Mouse (Mus musculus) CH12.LX (cell line): ENCODE results near the gene Sort1. TPM values are rescaled to one million over a fixed set of nuclear protein-coding genes. Genes with fewer than 3 reads are reported as not detected.

ENCODE experiments used
- DNase-seq: peaks from one replicate; pipeline ENCODE4 v3.0.0-alpha.2; 2013; ENCODE audit errors: extremely low read depth
- H3K27ac ChIP-seq: 2 replicates; pipeline ENCODE4 v1.5.1; 2012; ENCODE audit warnings: low read depth, mild to moderate bottlenecking, control low read depth, moderate library complexity; ENCODE audit not compliant: insufficient read depth
- H3K27me3 ChIP-seq: replicated peaks from 2 replicates; pipeline ENCODE3; 2012; ENCODE audit warnings: inconsistent platforms
- H3K36me3 ChIP-seq, 2 experiments: replicated peaks in 1 of 2; 2 replicates each; pipeline versions ENCODE3 to v1.6.1; 2012; ENCODE audit warnings: inconsistent platforms in 1 of 2, low read length in 1 of 2, mild to moderate bottlenecking in 1 of 2, mixed read lengths in 1 of 2, moderate library complexity in 1 of 2; ENCODE audit not compliant: control insufficient read depth in 1 of 2, insufficient read depth in 1 of 2
- H3K4me1 ChIP-seq, 2 experiments: 2 replicates each; pipeline ENCODE4 v1.6.1; 2012; ENCODE audit warnings: inconsistent platforms in 1 of 2, moderate library complexity in 1 of 2; ENCODE audit not compliant: insufficient read depth in 2 of 2, control insufficient read depth in 1 of 2
- H3K4me2 ChIP-seq: 2 replicates; pipeline ENCODE4 v1.6.1; 2012; ENCODE audit warnings: low read depth, mild to moderate bottlenecking, control low read depth; ENCODE audit not compliant: poor library complexity, insufficient read depth, severe bottlenecking
- H3K4me3 ChIP-seq, 3 experiments: fragments of 150-350 bp in 1 of 3; sonication (generic) in 1 of 3; replicated peaks in 1 of 3; 2 replicates each; pipeline versions ENCODE3 to v1.5.1; 2011 to 2012; ENCODE audit warnings: low read depth in 2 of 3, low read length in 2 of 3, mild to moderate bottlenecking in 2 of 3, moderate library complexity in 2 of 3, control low read depth in 1 of 3, improper control_type of control experiment in 1 of 3, inconsistent platforms in 1 of 3, mixed read lengths in 1 of 3; ENCODE audit not compliant: poor library complexity in 1 of 3
- H3K79me2 ChIP-seq: replicated peaks from 2 replicates; pipeline ENCODE4 v1.6.1; 2012; ENCODE audit warnings: mild to moderate bottlenecking, moderate library complexity; ENCODE audit not compliant: control insufficient read depth, poor library complexity, insufficient read depth, severe bottlenecking; ENCODE audit errors: extremely low read depth
- H3K9ac ChIP-seq: 2 replicates; pipeline ENCODE4 v1.6.1; 2012; ENCODE audit warnings: low read depth, mild to moderate bottlenecking, control low read depth, moderate library complexity; ENCODE audit not compliant: insufficient read depth
- H3K9me3 ChIP-seq: replicated peaks from 2 replicates; pipeline ENCODE3; 2012; ENCODE audit warnings: low read length, inconsistent platforms, mixed read lengths
- BHLHE40 ChIP-seq: IDR thresholded peaks from 2 replicates; pipeline ENCODE4 v1.6.1; 2011; ENCODE audit warnings: mild to moderate bottlenecking, low read depth, low read length, improper control_type of control experiment
- CHD2 ChIP-seq: IDR thresholded peaks from 2 replicates; pipeline ENCODE4 v1.6.1; 2011; ENCODE audit warnings: low read length, improper control_type of control experiment
- E2F4 ChIP-seq: IDR thresholded peaks from 2 replicates; pipeline ENCODE4 v1.6.1; 2011; ENCODE audit warnings: low read depth, low read length, improper control_type of control experiment; ENCODE audit not compliant: insufficient replicate concordance
- ETS1 ChIP-seq: conservative IDR thresholded peaks from 2 replicates; pipeline ENCODE4 v1.6.1; 2012; ENCODE audit warnings: low read depth, mild to moderate bottlenecking, inconsistent platforms, low read length, improper control_type of control experiment, moderate library complexity
- GABPA ChIP-seq: IDR thresholded peaks from 2 replicates; pipeline ENCODE4 v1.6.1; 2012; ENCODE audit warnings: low read depth, low read length, improper control_type of control experiment, inconsistent platforms; ENCODE audit not compliant: insufficient replicate concordance
- HCFC1 ChIP-seq: IDR thresholded peaks from 2 replicates; pipeline ENCODE4 v1.6.1; 2012; ENCODE audit warnings: low read depth, mild to moderate bottlenecking, inconsistent platforms, low read length, improper control_type of control experiment
- JUND ChIP-seq: conservative IDR thresholded peaks from 2 replicates; pipeline ENCODE4 v1.6.1; 2011; ENCODE audit warnings: low read depth, low read length, improper control_type of control experiment
- KAT2A ChIP-seq: IDR thresholded peaks from 2 replicates; pipeline ENCODE4 v1.6.1; 2012; ENCODE audit warnings: low read length, improper control_type of control experiment, inconsistent platforms; ENCODE audit not compliant: insufficient replicate concordance
- MAFK ChIP-seq: IDR thresholded peaks from 2 replicates; pipeline ENCODE4 v1.6.1; 2011; ENCODE audit warnings: low read length, improper control_type of control experiment; ENCODE audit not compliant: insufficient replicate concordance
- NELFE ChIP-seq: IDR thresholded peaks from 2 replicates; pipeline ENCODE4 v1.6.1; 2011; ENCODE audit warnings: low read depth, low read length, improper control_type of control experiment
- NRF1 ChIP-seq: IDR thresholded peaks from 2 replicates; pipeline ENCODE4 v1.6.1; 2014; ENCODE audit warnings: low read depth, mild to moderate bottlenecking, inconsistent platforms, low read length, improper control_type of control experiment, moderate library complexity
- PAX5 ChIP-seq: IDR thresholded peaks from 2 replicates; pipeline ENCODE4 v1.6.1; 2012; ENCODE audit warnings: low read length, inconsistent platforms, mixed read lengths
- POLR2A ChIP-seq: IDR thresholded peaks from 2 replicates; pipeline ENCODE4 v1.6.1; 2011; ENCODE audit warnings: low read depth, mild to moderate bottlenecking, improper control_type of control experiment, low read length
- POLR2AphosphoS2 ChIP-seq: IDR thresholded peaks from 2 replicates; pipeline ENCODE4 v1.6.1; 2011; ENCODE audit warnings: low read depth, low read length, improper control_type of control experiment
- SIN3A ChIP-seq: IDR thresholded peaks from 2 replicates; pipeline ENCODE4 v1.6.1; 2012; ENCODE audit warnings: low read length, improper control_type of control experiment, inconsistent platforms
- TCF12 ChIP-seq: IDR thresholded peaks from 2 replicates; pipeline ENCODE4 v1.6.1; 2014; ENCODE audit warnings: low read depth, mild to moderate bottlenecking, inconsistent platforms, low read length, improper control_type of control experiment
- UBTF ChIP-seq: IDR thresholded peaks from 2 replicates; pipeline ENCODE4 v1.6.1; 2012; ENCODE audit warnings: low read depth, mild to moderate bottlenecking, inconsistent platforms, low read length, improper control_type of control experiment, moderate library complexity
- ZNF384 ChIP-seq: IDR thresholded peaks from 2 replicates; pipeline ENCODE4 v1.6.1; 2012; ENCODE audit warnings: low read depth, low read length, improper control_type of control experiment, inconsistent platforms
- dilution Hi-C: fragments of 300-500 bp; cut with MboI; formaldehyde crosslinking; loops from 2 replicates; pipeline ENCODE4 v1.14.3; 2020; ENCODE audit warnings: low sequenced_read_pairs; ENCODE audit not compliant: extremely low pct_unique_long_range_greater_than_20kb, extremely low pct_ligation_motif_present
- in situ Hi-C: fragments of 300-500 bp; cut with MboI; formaldehyde crosslinking; loops from 3 replicates; pipeline ENCODE4 v1.14.3; 2019; ENCODE audit warnings: low sequenced_read_pairs, low pct_ligation_motif_present, low pct_unique_long_range_greater_than_20kb, mixed read lengths
- polyA plus RNA-seq: library from polyadenylated mRNA; unstranded; fragments of >175 nt; gene quantifications from 2 replicates; pipeline ENCODE4 v1.2.1, GENCODE M21; 2012; ENCODE audit warnings: low read depth; ENCODE audit not compliant: insufficient read length
- total RNA-seq, 2 experiments: library from RNA; depleted of rRNA; stranded (reverse); fragments of 300-350 nt in 1 of 2; fragments of >200 nt in 1 of 2; gene quantifications; 2 replicates each; pipeline ENCODE4 v1.2.3; 2012 to 2014

Gene Sort1
- total and polyA plus RNA-seq, 3 experiments, result 0.15 to 1.2 (median 0.90) TPM

DNA sequence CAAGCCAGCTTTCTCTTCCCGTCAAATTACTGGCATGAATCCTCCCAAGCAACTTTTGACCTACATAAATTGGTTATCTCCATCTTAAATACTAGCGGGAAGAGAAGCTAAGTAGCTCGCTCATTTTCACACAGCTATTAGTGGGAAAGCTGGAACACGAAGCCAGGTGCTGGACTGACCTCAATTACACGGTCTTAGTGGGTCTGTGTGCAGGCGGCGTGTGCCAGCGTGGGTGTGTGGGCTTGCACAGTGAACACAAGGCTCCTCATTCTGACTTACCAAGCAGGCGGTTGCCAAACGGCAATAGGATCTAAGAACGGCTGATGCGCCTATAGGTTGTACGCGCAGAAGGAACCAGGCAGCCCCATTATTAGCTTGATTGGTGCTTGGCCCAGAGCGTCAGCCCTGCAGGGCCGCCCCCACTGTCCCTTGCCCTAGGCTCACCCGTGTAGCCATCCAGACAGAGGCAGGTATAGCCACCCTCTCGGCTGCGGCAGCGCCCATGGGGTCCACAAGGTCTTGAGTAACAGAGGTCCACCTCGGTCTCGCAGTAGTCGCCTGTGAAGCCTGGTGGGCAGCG, 122.5 kb downstream of the Sort1 start:
- Histone ChIP-seq H3K4me2 (no peak overlapping the region), H3K27me3 (peaks cover 83% of the 10 kb centered on the region), H3K4me3 (no peak overlapping the region), H3K9ac (no peak overlapping the region), H3K4me1 (peaks cover 0 to 13% of the 10 kb centered on the region in 2 experiments; a peak in 3 of 4 replicates), H3K79me2 (no peaks in the 10 kb centered on the region), H3K9me3 (no peaks in the 10 kb centered on the region), H3K36me3 (no peaks in the 10 kb centered on the region), H3K27ac (no peak overlapping the region)
- in situ Hi-C loops, result loop anchor here (25.0 kb wide), 1 partner anchor 381 kb away; no protein-coding TSS in a partner anchor
- dilution Hi-C loops, result no loop called here
- TF ChIP-seq JUND (no peak), UBTF (no peak), CHD2 (no peak), NELFE (no peak), POLR2A (no peak), ZNF384 (no peak), PAX5 (no peak), NRF1 (no peak)
- no peak for DNase-seq

DNA sequence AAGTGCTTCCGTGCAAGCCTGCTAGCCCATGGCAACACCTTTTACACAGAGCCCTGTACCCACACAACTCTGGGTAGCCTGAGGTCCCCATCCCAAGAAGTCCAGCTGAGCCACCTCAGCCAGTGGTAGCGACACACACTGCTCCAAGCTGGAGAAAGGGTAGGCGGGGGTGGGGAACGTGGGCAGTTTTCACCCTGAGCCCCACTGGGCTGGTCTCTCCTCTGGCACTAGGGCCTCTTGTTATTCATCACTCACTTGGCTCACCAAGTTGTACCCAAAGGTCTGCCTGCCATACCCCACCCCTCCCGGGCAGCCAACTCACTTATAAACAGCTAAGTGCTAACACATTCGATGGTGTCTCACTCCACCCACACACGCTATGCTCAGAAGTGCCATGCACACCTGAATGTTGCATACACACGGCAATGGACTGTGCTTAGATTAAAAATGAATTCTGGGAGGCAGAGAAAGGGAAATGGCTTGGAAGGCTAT, 124.7 kb downstream of the Sort1 start:
- dilution Hi-C loops, result no loop called here
- no peaks in the 10 kb centered on the region for H3K36me3 ChIP-seq

DNA sequence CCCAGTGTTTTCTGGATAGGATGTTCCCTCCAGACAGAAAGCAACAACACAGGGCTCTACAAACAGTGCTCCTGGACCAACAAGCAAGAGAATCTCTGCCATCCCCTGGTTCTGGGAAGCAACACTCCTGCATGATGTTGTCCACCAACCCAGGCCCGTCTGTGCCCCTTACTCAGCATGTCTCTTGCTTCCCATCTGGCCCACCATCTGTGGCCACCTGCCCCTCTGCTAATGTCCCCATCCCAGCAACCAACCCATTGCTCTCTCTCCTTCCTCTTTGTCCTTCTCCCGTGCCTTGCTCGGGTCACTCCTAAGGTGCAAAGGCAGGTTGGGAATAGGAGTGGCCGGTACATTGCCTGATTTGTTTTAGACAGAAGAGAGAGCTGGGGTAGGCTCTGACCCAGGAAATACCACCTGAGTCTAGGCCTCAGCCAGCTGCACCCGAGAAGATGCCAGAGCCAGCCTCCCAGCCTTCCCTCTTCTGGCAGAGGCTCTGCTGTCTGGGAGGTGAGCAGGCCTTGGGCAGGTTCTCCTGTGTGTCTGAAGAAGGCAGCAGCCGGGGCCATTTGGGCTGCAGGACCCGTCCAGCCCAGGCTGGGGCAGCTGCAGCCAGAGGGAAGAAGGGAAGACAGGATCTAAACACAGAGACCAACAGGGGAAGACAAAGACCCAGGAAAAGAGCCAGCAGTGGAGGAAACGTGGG, 125.9 kb downstream of the Sort1 start:
- Histone ChIP-seq H3K27me3 (peaks cover 58% of the 10 kb centered on the region), H3K79me2 (no peaks in the 10 kb centered on the region), H3K4me2 (no peak overlapping the region), H3K4me3 (no peak overlapping the region), H3K9ac (no peak overlapping the region), H3K4me1 (peaks cover 0 to 8% of the 10 kb centered on the region in 2 experiments; a peak in 1 of 4 replicates), H3K27ac (no peak overlapping the region), H3K36me3 (no peaks in the 10 kb centered on the region), H3K9me3 (peaks cover 24% of the 10 kb centered on the region)
- dilution Hi-C loops (no loop called here), in situ Hi-C loops (loop anchor here (25.0 kb wide), 1 partner anchor 377 kb away; no protein-coding TSS in a partner anchor)
- DNase-seq, result no peak
- TF ChIP-seq SIN3A (no peak), ETS1 (no peak), TCF12 (no peak), POLR2AphosphoS2 (no peak), E2F4 (no peak), KAT2A (no peak)

More for the DNA sequence above, 124.7 kb downstream of the Sort1 start:
- H3K27ac ChIP-seq, result no peak overlapping the region
- H3K27me3 ChIP-seq, result peaks cover 69% of the 10 kb centered on the region
- no peak for DNase-seq
- no peak overlapping the region for H3K4me3 ChIP-seq
- peaks cover 0 to 8% of the 10 kb centered on the region in 2 experiments; a peak in 1 of 4 replicates for H3K4me1 ChIP-seq
- TF ChIP-seq NRF1, result no peak
- no peak for TF ChIP-seq NELFE
- no peak for TF ChIP-seq BHLHE40
- TF ChIP-seq JUND, result no peak
- TF ChIP-seq PAX5, result no peak
- no peak for TF ChIP-seq GABPA
- TF ChIP-seq MAFK, result no peak
- TF ChIP-seq HCFC1, result no peak
- no peak for TF ChIP-seq TCF12
- H3K9me3 ChIP-seq, result peaks cover 11% of the 10 kb centered on the region
- H3K4me2 ChIP-seq, result no peak overlapping the region
- no peaks in the 10 kb centered on the region for H3K79me2 ChIP-seq
- in situ Hi-C loops, result loop anchor here (25.0 kb wide), 1 partner anchor 379 kb away; no protein-coding TSS in a partner anchor
- H3K9ac ChIP-seq, result no peak overlapping the region
